Mouse (Mus musculus) ZHBTc4 (cell line): Measurements from ENCODE around the gene Nek2.

ENCODE experiments used
- DNase-seq: peaks from one replicate; pipeline ENCODE4 v3.0.0-alpha.2; 2011; ENCODE audit warnings: low read depth, low spot score

Nek2 gene

DNA sequence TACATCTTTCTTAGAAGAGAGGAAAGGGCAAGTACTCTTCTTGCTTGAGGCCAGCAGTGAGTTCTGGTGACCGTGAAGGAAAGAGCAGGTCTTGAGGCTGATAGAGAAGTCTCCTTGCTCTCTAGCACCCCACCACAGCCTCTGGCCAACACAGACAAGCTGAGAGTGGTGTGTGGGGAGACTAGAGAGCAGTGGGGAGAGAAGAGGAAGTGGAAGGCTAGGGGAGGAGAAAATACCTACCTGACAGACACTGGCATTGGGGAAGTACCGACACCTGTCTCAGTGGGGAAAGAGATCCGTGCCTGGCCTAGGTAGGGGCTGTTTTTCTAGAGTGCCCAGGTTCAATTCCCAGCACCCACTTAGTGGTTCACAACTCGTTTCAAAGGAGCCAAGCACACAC lies 7.0 kb upstream of the Nek2 start:
- no peak for DNase-seq

DNA sequence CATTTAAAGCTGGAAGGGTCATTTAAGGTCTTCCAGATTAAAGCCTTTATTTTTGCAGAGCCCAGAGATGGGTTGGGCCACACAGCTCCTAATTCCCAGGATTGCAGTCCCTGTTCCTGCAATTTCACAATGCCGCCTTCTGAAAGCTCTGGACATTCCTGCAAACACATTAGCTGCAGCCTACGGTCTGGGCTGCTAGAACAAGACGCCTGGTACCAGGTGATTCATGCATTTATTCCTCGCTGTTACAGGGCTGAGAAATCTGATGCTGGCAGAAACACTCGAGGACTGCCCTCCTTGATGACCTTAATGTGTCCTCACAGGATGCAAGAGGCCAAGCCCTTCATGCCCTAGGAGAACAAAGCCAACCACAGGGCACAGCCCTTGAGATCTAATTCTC lies 6.3 kb upstream of the Nek2 start:
- DNase-seq = no peak

DNA sequence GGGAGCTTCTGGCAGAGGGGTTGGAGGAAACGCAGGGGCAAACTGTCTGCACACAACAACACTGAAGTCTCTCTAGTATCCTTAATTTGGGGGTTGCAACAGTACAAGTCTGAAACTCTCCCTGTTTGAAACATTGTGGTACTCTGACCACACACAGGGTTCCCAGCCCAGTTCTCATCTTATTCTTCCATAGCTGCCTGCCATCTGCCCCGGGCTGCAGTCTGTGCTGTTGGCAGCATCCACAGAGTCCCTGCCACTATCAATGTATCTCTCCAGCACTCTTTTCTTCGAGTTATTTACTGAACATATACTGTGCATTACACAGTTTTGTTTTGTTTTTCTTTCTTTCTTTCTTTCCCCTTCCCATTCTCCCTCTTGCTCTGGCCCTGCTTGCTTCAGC lies 4.6 kb upstream of the Nek2 start:
- no peak for DNase-seq

DNA sequence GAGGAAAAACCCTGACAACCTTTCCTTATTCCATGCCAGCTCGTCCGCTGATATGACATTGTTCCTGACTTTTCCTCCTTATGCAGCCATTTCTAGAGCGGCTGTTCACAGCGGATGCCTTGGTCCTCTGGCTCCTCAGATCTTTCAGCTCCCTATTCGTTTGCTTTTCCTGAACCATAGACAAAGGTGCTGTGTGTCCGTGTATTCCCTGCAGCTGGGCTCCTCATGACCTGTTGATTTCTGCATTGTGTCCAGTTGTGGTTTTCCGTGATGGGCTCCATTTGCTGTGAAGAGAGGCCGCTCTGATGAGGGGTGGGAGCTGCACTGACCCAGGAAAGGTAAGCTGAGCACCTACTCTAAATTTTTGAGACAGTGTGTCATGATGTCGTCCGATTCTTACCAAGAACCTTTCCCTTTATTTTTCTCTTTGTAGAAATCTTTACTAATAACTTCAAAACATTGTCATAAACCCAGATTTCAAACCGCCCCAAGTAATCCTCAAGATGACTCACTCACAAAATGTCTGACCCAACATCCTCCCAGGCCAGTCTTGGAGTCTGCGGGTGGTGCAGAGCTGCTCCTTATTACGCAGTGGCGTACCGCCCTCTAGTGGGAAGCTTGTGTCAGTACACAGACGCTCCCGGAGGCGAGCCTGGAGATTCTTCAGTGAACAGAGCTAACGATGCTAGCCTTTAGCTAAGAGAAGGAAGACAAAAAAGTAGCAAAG lies 3.7 kb upstream of the Nek2 start:
- DNase-seq = peak; percentile 93

DNA sequence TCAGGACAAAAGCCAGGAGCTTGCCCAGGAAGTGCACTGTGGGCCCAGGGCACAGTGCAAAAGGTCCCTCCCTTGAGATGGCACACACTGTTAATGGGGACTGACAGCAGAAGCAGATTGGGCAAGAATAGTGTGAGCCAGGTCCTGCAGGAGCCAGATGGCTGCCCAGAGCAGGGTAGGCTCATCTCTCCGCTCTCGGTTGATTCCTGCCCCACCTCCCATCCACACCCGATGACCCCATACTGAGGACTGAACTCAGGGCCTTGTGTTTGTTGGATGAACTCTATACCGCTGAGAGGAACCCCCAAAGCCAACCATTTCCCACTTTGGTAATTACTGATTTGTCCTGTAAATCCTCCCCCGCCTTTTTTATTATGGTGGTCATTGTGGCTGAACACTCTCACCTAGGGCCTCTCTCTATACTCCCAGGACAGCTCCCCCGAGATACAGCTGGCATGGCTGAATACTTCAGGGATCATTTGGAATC lies 3.1 kb upstream of the Nek2 start:
- no peak for DNase-seq

DNA sequence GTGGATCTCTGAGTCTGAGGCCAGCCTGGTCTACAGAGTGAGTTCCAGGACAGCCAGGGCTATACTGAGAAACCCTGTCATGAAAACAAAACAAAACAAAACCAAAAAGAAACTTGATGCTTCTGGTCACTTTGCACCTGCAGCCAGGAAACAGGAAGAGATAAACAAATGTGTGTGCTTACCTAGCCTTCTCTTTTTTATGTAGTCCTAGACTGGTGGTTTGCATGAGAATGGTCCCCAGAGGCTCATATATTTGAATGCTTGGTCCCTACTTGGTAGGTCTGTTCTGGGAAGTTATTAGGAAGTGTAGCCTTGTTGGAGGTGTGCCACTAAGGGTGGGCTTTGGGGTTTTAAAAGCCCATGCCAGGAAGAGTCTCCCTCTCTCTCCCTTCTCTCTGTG lies 2.2 kb upstream of the Nek2 start:
- DNase-seq = no peak

DNA sequence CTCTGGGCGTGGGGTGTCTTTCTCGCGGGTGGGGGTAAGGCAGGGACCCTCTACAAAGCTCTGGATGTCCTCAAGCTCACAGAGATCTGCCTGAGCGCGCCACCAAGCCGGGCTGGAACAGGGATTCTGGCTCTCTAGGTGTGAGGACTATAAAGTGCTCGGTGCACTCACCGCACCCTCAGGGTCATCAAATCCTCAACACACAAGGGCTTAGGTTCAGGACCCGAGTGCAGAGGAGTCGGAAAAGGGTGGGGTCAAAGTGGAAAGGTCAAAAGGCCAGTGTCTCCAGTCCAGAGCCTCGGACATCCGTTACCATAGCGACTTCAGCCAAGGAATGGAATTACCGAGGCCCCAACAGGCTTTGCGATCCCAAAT lies 306 bp upstream of the Nek2 start:
- DNase-seq = no peak

DNA sequence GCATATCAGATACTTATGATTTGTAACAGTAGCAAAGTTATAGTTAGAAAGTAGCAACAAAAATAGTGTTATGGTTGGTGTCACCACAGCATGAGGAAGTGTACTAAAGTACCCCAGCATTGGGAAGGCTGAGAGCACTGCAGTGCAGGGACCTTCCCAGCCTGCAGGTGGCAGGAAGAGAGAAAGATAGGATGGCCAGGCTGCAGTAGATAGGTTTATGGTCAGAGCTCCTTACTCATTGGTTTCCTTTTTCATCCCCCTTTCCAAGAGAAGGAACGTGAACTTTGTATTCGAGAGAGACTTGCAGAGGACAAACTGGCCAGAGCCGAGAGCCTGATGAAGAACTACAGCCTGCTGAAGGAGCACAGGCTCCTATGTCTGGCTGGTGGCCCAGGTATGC lies 7.9 kb downstream of the Nek2 start:
- DNase-seq = peak; percentile 51

DNA sequence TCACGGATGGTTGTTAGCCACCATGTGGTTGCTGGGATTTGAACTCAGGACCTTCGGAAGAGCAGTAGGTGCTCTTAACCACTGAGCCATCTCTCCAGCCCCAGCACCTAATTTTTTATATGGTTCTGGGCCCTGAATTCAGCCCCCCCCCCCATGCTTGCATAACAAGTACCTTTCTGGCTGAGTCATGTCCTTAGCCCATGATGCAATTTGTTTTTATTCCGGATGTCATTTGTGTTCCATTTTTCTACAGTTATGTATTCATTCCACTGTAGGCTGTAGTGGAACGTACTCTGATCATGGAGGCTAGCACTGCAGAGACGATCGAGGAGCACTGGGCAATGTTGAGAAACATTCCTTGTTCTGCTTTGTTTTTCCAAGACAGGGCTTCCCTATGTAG lies 12.2 kb downstream of the Nek2 start:
- DNase-seq = no peak

DNA sequence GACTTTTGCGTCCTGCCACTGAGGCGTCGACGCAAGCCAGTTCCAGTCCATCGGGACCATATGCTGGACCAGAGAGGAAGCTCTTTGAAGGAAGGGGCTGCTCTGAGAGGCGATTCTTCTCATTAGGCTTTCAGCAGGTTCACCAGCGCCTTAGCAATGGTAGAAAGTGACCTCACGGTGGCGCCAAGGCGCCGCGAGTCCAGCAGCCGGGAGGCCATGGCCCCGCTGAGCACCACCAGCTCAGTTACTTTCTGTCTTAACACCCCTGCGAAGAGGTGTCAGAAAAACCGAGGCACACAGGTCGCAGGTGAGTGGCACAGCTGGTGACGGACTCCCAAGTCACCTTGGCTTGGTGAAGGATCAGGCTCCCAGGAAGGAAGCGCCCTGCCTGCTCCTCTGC lies 13.6 kb downstream of the Nek2 start:
- peak; percentile 89 for DNase-seq

DNA sequence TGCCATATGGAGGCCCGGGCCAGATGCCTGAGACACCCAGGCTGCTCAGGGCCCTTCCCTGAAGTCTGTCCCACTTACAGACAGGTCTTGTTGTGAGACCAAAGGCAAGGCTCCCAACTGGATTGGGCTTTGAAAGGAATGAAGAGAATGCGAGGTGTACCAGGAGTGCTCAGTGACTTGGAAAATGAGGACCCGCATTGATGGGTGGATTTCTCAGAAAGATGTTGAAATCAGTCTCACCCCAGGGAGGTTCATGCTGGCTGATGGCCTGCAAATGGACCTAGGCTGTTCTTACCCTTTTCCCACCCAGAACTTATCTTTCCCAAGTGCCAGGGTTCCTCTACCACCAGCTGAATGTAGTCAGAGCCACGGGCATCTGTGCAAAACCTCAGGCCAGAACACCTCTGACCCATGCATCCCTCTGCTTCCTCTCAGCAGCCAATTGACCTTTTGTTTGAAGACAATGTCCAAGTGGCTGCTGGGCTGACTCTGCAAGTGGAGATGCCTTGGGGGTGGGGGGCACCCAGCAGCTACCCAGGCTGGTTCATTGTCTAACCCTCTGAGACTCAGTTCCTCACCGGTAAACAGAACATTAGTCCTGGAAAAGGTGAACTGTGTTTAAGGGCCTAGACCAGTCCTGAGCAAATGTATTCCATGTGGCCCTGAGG lies 15.2 kb downstream of the Nek2 start:
- no peak for DNase-seq

DNA sequence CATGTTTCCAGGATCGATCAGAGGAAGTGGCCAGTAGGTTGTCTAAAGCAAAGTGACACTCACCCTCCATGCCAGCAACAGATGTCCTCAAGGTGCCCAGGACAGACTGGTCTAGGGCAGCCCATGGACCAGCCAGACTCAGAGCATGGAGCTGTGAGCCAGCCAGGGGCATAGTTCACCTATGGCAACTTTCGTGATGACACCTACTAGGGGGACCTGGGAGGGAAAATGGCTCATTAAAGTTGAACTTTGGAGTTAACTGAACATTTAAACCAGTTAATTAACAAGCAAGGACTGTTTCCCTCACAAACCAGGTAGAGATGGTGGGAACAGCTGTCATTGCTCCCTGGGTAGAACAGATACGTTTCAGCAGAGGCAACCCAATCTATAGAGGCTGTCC lies 16.4 kb downstream of the Nek2 start:
- no peak for DNase-seq

DNA sequence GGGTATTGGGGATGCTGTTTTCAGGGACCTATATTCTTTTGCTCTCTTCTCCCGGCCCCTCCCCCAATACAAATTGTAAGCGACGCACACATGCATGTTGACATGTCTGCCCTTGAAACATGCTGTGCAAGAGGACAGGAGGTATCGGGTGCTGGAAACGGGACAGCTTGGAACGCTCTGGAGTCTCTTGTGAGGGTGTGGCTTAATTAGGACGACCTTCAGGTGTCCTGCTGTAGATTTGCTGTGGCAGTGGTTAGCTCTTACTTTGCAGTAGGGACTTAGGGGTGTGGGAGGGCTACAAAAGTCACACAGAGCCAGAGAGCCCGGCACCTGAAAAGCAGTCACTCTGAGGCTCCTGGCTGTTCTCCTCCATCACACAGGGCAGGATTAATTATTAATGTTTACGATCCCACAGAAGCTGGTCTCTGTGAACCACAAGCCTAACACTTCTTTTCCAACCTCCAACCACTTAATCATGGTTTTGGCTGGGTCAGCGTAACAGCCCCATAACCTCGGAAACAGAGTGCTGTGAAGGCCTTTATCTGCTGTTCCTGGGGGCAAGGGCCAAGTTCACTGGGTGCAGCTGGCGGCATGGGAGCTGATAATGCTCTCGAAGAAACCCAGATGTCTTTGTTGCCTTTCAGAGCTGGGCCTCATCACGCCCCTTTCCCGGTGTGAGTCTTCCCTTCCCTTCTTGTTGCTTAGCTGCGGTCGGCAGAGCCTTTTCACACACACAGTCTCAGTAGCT lies 17.9 kb downstream of the Nek2 start:
- peak; percentile 67 for DNase-seq

DNA sequence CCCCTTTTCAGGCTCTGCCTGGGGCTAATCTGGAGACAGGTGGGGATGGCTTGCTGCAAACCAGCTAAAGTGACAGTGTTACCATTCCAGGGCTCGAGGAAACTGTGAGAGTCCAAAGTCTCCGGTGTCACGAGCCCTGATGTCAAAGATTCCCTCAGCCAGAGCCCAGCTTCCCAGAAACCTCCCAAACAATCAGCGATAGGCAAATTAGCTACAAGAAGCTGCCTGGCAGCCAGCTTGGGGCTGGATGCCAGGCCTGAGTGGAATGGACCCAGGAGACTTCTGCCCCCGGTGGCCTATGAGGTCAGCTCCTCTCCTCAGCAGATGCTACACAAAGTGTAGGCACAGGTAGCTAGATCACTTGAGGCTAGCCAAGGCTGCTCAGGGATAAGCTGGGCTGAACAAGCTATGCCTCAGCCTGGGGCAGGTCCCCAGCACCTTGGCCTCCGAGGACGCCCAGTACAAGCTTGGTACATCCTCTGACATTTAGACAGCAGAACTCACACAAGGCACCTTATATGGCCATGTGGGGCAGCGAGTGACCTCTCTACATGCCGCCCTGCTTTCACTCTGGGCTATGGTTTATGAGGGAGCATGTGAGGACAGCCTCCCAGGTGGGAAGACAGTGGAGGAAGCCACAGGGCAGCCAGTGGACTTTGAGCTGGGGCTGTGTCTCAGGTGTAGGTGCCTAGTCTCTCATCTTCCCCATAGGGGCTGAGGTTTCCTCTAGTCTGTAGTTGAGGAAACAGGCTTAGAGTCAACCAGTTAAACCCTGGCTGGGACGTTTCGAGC lies 19.7 kb downstream of the Nek2 start:
- DNase-seq = no peak

DNA sequence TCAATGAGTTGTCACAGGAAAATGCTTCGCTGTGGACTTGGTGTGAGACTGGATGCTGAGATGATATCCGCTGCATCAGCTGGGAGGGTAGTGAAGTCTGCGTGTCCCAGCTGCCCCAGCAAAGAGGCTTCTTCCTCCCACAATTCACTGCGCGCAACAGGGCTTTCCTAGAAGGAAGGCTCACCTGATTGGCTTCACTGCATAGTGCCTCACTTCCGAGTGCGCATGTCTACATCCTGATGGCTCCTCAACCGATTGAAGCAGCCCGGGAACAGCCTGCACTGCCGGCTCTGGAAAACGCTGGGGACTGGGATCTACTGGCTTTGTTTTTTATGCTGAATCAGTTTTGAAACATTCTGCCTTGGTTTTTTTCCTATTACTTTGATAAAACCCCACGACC lies 21.0 kb downstream of the Nek2 start:
- peak; percentile 77 for DNase-seq

DNA sequence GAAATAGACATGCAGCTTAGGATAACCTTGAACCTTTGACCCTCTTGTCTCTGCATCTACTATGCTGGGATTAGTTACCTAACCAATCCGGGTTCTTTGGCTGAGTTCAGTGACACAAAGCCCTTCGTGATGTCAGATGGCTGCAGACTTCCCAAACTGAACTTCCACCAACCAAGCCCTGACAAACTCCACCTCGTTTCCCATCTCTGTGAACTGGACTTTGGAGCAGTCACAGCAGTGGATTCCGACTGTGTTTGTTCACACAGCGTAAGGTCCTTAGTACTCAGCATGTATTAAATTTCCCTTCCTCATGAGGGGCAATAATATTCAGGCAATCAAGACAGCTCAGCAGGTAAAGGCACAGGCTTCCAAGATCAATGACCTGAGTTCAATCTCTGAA lies 25.4 kb downstream of the Nek2 start:
- DNase-seq = no peak

DNA sequence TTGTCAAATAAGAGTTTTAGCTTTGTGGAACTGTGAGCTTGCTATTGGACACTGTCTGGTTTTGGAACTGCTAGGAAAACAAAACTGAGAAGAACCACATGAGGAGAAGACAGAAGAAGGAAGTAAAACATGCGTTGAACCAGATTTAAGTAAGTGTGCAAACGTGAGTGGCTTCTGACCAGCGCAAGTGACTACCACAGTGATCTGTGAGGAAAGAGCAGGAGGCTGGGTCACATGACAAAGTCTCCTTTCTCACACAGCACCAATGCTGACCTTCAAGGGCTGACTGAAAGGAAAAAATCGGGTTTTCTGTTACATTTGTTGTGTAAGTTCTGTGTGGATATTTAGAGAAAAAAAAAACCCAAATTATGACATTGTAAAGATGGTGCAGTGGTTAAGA lies 28.3 kb downstream of the Nek2 start:
- DNase-seq = no peak

DNA sequence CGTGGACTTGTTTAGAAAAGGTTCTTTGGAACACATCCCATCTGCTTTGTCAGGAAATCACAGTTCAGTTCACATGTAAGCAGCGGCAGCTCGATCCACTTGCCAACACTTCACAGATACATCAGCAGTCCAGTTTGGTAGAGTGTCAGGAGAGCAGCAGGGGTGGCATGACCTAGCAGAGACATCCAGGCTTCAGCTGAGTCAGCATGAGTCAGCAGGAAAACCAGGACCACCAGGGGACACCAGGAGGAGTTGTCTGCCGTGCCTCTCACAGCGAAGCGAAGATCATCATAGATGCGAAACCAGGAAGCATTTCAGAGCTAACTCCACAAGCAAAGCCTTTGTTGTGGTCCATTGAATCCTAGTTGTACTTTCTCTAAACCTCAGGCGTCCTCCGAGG lies 32.2 kb downstream of the Nek2 start:
- DNase-seq = peak; percentile 65

DNA sequence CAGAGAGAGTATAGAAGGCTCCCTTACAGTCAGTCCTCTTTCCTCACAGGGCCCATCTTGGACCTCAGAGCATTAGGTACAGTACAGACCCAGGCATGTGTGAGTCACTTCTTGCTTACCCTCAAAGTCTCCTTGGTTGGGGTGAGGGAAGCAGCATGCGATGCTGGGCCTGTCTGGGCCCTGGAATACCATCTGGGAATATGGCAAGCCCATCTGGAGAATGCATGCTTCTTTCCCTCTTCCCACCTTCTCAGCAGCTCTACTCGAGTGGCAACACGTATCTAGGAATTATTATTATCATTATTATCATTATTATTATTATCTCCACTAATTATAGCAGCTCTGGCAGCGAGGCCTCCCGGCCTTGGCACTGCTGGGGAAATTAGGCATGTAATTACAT lies 33.5 kb downstream of the Nek2 start:
- no peak for DNase-seq

DNA sequence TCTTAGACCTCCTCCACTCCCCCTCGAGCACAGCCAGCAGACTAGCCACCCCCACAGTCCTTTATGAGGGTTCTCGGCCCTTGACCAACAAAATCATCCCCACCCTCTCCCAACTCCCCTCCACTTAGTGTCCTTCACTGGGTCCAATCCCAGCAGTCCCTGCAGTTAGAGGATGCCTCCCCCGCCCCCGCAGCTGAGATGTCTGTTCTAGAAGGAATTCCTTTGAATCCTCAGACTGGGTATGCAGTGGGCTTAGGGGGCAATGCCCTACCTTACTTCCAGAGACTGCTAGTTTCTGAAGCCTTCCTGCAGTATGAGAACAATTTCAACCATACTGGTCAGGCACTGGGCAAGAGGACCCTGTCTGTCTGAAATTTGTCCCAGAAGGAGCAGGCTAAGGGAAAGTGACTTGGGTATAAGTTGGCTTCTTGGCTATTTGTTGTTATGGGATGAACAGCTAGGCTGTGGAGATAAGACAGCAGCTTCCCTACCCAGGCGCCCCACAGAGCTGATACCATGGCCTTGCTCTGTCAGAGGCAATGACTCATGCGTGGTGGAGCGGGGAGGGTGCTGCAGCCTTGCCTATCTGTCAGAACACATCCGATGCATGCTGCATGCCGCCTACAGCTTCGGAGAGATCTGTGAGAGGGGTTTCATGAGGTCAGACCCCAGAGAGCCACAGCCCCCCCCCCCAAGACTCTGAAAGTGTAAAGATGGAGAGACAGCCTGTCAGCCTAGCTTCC lies 34.1 kb downstream of the Nek2 start:
- no peak for DNase-seq

DNA sequence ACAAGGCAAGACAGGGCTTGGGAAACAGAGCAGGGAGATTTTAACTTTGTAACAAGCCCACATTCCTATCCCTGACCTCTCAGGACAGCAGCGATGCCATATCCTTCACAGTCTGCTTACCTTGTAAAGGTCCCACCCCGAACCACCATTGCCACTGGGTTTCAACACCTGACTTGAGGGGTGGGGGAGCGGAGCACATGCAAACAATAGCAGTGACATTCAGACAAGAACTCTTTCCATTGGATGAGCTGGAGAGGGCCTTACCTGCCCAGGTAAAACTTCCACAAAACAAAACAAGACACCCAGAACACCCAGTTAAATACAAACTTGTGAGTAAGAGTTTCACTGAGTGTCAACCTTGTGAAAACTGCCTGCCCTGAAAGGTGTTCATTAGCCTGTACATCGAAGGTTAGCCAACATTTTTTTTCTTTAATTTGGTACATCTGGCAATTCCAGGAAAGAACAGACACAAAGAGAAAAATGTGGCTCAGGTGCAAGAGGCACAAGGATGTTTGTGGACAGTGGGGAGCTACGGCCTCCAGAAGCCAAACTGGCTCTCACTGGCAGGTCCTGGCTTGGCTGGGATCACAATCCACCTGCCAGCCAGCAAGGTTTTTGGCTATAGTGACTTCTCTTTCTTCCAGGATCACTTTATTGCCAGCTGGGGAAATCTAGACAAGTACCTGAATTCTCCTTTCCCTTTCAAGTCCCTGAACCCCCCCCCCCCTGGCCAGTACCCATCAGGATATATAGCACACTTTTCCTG lies 35.8 kb downstream of the Nek2 start:
- no peak for DNase-seq
